Mouse (Mus musculus) ES-Bruce4 (cell line): ENCODE results near the gene Jmjd1c.

Experiments used
- CTCF ChIP-seq: IDR thresholded peaks from one replicate; pipeline ENCODE4 v1.8.1; 2011; ENCODE audit warnings: low read depth, low read length
- POLR2A ChIP-seq: IDR thresholded peaks from one replicate; pipeline ENCODE4 v1.8.1; 2011; ENCODE audit warnings: low read length; ENCODE audit not compliant: insufficient read depth

DNA sequence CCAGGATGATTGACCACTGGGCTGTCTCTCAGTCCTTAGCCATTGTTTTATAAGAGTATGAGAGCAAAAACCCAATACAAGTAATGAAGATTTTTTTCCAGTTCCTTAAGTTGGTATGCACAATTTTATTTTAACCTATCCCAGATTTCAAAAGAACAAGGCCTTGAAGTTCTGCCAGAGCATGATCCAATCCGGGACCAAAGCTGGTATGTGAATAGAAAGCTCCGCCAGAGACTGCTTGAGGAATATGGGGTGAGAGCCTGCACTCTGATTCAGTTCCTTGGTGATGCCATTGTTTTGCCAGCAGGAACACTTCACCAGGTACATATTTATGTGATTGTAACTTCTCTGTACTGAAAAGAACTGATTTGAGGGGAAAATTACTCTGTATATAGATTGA is 153.6 kb downstream of the Jmjd1c start:
- no peak for TF ChIP-seq CTCF
- TF ChIP-seq POLR2A, result no peak
